ENCODE assay signal across 8 mouse cellular contexts in the genomic region with DNA sequence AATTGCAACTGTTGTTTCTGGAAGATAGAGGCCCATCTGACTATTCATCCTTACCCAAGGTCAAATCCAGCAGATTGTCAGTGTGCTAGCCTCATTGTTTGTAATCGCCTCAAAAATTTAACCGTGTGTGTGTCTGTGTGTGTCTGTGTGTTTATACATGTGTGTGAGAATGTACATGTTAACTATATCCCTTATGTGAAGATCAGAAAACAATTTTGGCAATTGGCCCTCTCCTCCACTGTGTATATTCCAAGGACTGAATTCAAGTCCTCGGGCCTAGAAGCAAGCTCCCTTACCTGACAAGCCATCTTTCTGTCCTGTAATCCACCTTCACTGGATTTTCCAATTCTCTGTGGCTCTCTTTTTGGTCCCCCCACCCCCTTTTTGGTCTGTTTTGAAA. TPM values are rescaled to one million over a fixed set of nuclear protein-coding genes. Genes with fewer than 3 reads are reported as not detected.
DNase-seq lines count a peak whose midpoint lies in the region; ATAC-seq and TF ChIP-seq lines count a peak whose summit lies in the region.
"Not testable (repeated sequence)": the region's sequence is repeated elsewhere in the genome, so short reads cannot be mapped to it uniquely, and the experiment has no call there.

No protein-coding gene starts in this region.

- H3K27me3 ChIP-seq in midbrain, postnatal 0 days (ENCODE audit: insufficient read depth, low read length); spleen, adult 2 months (ENCODE audit: control insufficient read depth, insufficient read depth, low read length): not testable (repeated sequence)

- H3K9ac ChIP-seq in midbrain, postnatal 0 days (replicated peaks; ENCODE audit: low read length, poor library complexity, severe bottlenecking), result not testable (repeated sequence)

- 72% methylated on average over 3 of the region's 3 CpGs for WGBS in midbrain, postnatal 0 days
- WGBS in spleen, adult 2 months, result 65% methylated on average over 3 of the region's 3 CpGs

- DNase-seq in 416B (ENCODE audit: low read depth), result peak; percentile 41
- peak; percentile 10 for DNase-seq in T-cell, adult 2 months (ENCODE audit: low spot score)
- peak; percentile 17 for DNase-seq in c-Kit-positive CD71-positive TER-119-positive erythroid progenitor cells, embryonic 14.5 days (ENCODE audit: low spot score)
- peak; percentile 35 for DNase-seq in forelimb bud, embryonic 11.5 days (ENCODE audit: low read depth, low spot score)
- DNase-seq in hindlimb bud, embryonic 11.5 days (ENCODE audit: extremely low spot score, low read depth, low spot score), result peak; percentile 35
- DNase-seq in left cerebral cortex, adult 8-10 months (ENCODE audit: low spot score in 2 of 2), result peak; percentile 5 to 22
- peak; percentile 1 for DNase-seq in midbrain, postnatal 0 days (ENCODE audit: low spot score)
- peak; percentile 3 to 25 for DNase-seq in spleen, adult 2 months (ENCODE audit: low read depth in 1 of 2, low spot score in 2 of 2)

- H3K4me2 ChIP-seq in midbrain, postnatal 0 days (ENCODE audit: low read depth, low read length, poor library complexity, severe bottlenecking), result not testable (repeated sequence)

- not testable (repeated sequence) for TF ChIP-seq POLR2A in spleen, adult 2 months (IDR thresholded peaks at IDR 0.05; ENCODE audit: low read depth, low read length)

- TF ChIP-seq CTCF in midbrain, postnatal 0 days (IDR thresholded peaks at IDR 0.05); spleen, adult 2 months (IDR thresholded peaks at IDR 0.05; ENCODE audit: extremely low read depth, insufficient read depth, insufficient read length, insufficient replicate concordance): not testable (repeated sequence)

- H3K9me3 ChIP-seq in midbrain, postnatal 0 days (ENCODE audit: low read length), result not testable (repeated sequence)

- H3K4me3 ChIP-seq in midbrain, postnatal 0 days (ENCODE audit: low read depth, low read length); spleen, adult 2 months (ENCODE audit: extremely low read depth, insufficient read depth, insufficient read length): not testable (repeated sequence)

- not testable (repeated sequence) for H3K4me1 ChIP-seq in midbrain, postnatal 0 days (ENCODE audit: insufficient read depth, low read length); spleen, adult 2 months (ENCODE audit: control insufficient read depth, insufficient read depth, insufficient read length)

- H3K36me3 ChIP-seq in midbrain, postnatal 0 days (ENCODE audit: insufficient read depth, low read length); spleen, adult 2 months (ENCODE audit: control insufficient read depth, insufficient read depth, low read length): not testable (repeated sequence)

- ATAC-seq in midbrain, postnatal 0 days (ENCODE audit: low FRiP score), result not testable (repeated sequence)

- not testable (repeated sequence) for H3K27ac ChIP-seq in midbrain, postnatal 0 days (ENCODE audit: low read depth, low read length); spleen, adult 2 months (ENCODE audit: insufficient read depth, low read length)

RNA-seq across cellular contexts. Expression of a gene that starts 35.7 kb away (rescaled TPM):
- total RNA-seq in left cerebral cortex, adult 8-10 months (2022), result 100 to 1,000 TPM in 2 of 4 experiments, 10 to 100 TPM in 2; 64.2 to 131 (median 96.7) TPM
- total RNA-seq in midbrain, postnatal 0 days (2014; rRNA removed), result 34.6 and 51.3 TPM in 2 replicates
- 193 and 201 TPM in 2 replicates for polyA plus RNA-seq in midbrain, postnatal 0 days (2015; fragmentation: Nextera tagmentation; extraction: Ambion mirVana)
- 605 and 1,690 TPM in 2 replicates for polyA plus RNA-seq in spleen, adult 2 months (2012; rRNA removed)
